ENCODE assay signal across 31 mouse cellular contexts in the genomic region with DNA sequence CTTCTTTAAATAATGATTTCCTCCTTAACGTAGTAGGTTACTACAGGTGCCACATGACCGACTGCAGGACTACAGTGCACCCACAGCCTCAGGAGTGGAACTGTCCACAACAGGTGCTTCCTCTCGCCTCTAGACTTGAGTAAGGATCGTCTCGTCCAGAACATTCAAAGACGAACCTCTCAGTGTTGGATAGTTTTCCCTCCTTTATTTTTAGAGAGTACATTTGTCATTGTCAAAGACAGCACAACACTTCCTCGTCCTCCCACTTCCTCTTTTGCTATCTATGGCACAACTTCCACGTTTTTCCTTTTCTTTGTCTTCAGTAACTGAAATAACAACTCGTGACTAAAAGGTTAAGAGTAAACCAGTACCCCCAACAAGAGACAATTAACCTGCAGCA.
DNase-seq lines count a peak whose midpoint lies in the region; ATAC-seq and TF ChIP-seq lines count a peak whose summit lies in the region.
"Had no signal": no experiment of that assay in that cellular context is flagged by ENCODE, and none has a peak within 500 bp of the region (broad histone marks: within the 10 kb centered on the region; RNA-seq: fewer than 3 reads in every experiment).

No protein-coding gene starts in this region.

- no peak overlapping the region for H3K4me2 ChIP-seq in liver, embryonic 16.5 days (ENCODE audit: low read depth, low read length)
- H3K4me2 ChIP-seq: heart, embryonic 13.5 days; intestine, embryonic 15.5 days; limb, embryonic 12.5 days; liver, embryonic 13.5 days; lung, embryonic 15.5 days; neural tube, embryonic 15.5 days had no signal

- no peak overlapping the region for H3K4me3 ChIP-seq in liver, embryonic 16.5 days (ENCODE audit: low read depth, low read length)
- no peak overlapping the region; the same call in 1 of the 2 replicates for H3K4me3 ChIP-seq in bone marrow macrophage, adult 2 months (ENCODE audit: insufficient read depth, low read length)
- H3K4me3 ChIP-seq in macrophage (ENCODE audit: inconsistent target): no peak overlapping the region
- H3K4me3 ChIP-seq: gastrocnemius, adult 2 months; heart, embryonic 13.5 days; intestine, embryonic 15.5 days; left cerebral cortex, adult 2 months; limb, embryonic 12.5 days; liver, embryonic 13.5 days; lung, embryonic 15.5 days; neural tube, embryonic 15.5 days had no signal

- H3K27ac ChIP-seq in liver, embryonic 16.5 days (ENCODE audit: low read length): no peak overlapping the region
- H3K27ac ChIP-seq in bone marrow macrophage, adult 2 months (ENCODE audit: insufficient read depth, low read depth, low read length): peak overlapping the region; percentile 60
- H3K27ac ChIP-seq in macrophage: peak overlapping the region; percentile 21; the same call in 1 of the 2 replicates
- H3K27ac ChIP-seq: gastrocnemius, adult 2 months; heart, embryonic 13.5 days; hindbrain, postnatal 0 days; intestine, embryonic 15.5 days; left cerebral cortex, adult 2 months; limb, embryonic 12.5 days; liver, embryonic 13.5 days; lung, embryonic 15.5 days; neural tube, embryonic 15.5 days; stomach, postnatal 0 days had no signal

- no peak for TF ChIP-seq CTCF in bone marrow macrophage, adult 2 months (IDR thresholded peaks at IDR 0.05; ENCODE audit: low read depth, low read length)

- no peaks in the 10 kb centered on the region for H3K4me1 ChIP-seq in liver, embryonic 16.5 days (ENCODE audit: control insufficient read depth, low read depth, low read length)
- H3K4me1 ChIP-seq in bone marrow macrophage, adult 2 months (ENCODE audit: control insufficient read depth, insufficient read depth, low read length): peaks cover 15% of the 10 kb centered on the region
- H3K4me1 ChIP-seq: heart, embryonic 13.5 days; intestine, embryonic 15.5 days; limb, embryonic 12.5 days; liver, embryonic 13.5 days; neural tube, embryonic 15.5 days had no signal

- 19% methylated on average over 9 of the region's 9 CpGs for WGBS in liver, embryonic 16.5 days (ENCODE audit: insufficient replicate concordance)
- 2% methylated on average over 9 of the region's 9 CpGs for WGBS in macrophage (ENCODE audit: missing documents)

- no peaks in the 10 kb centered on the region for H3K36me3 ChIP-seq in liver, embryonic 16.5 days (ENCODE audit: control insufficient read depth, insufficient read depth)
- H3K36me3 ChIP-seq in macrophage (ENCODE audit: inconsistent target): no peaks in the 10 kb centered on the region
- H3K36me3 ChIP-seq: G1E; heart, embryonic 13.5 days; intestine, embryonic 15.5 days; limb, embryonic 12.5 days; liver, embryonic 13.5 days; lung, embryonic 15.5 days; neural tube, embryonic 15.5 days had no signal

- TF ChIP-seq POLR2A in bone marrow macrophage, adult 2 months (IDR thresholded peaks at IDR 0.05; ENCODE audit: borderline replicate concordance, low read depth, low read length): no peak

- H3K9ac ChIP-seq in liver, embryonic 16.5 days (ENCODE audit: low read depth, low read length): no peak overlapping the region
- H3K9ac ChIP-seq: heart, embryonic 13.5 days; intestine, embryonic 15.5 days; limb, embryonic 12.5 days; liver, embryonic 13.5 days; lung, embryonic 15.5 days; neural tube, embryonic 15.5 days had no signal

- H3K9me3 ChIP-seq in liver, embryonic 16.5 days (replicated peaks; ENCODE audit: control insufficient read depth, low read length): no peaks in the 10 kb centered on the region
- H3K9me3 ChIP-seq: heart, embryonic 13.5 days; intestine, embryonic 15.5 days; limb, embryonic 12.5 days; liver, embryonic 13.5 days; lung, embryonic 15.5 days; neural tube, embryonic 15.5 days had no signal

- no peak for DNase-seq in liver
- DNase-seq in cerebellum, adult 11-12 months: no peak
- DNase-seq in ovary, adult 18-20 months (ENCODE audit: low spot score): no peak
- DNase-seq in spleen, postnatal 36 days (ENCODE audit: low spot score in 2 of 2): no peak
- DNase-seq: adrenal gland, adult 2 months; adrenal gland, postnatal 36 days; cerebellum, adult 8-10 months; cerebellum, postnatal 25 days; gastrocnemius, adult 2 months; gastrocnemius, postnatal 36 days; heart, postnatal 10 days; kidney, adult 8-10 months; kidney, postnatal 10 days; liver, embryonic 13.5 days; midbrain, embryonic 14.5 days; spleen, adult 18-20 months; thymus, adult 18-20 months; thymus, postnatal 25 days had no signal

- no peaks in the 10 kb centered on the region for H3K27me3 ChIP-seq in liver, embryonic 16.5 days (ENCODE audit: control insufficient read depth, insufficient read depth, low read depth, low read length)
- H3K27me3 ChIP-seq: heart, embryonic 13.5 days; intestine, embryonic 15.5 days; limb, embryonic 12.5 days; liver, embryonic 13.5 days; lung, embryonic 15.5 days; neural tube, embryonic 15.5 days had no signal

- H3K79me2 ChIP-seq in macrophage (ENCODE audit: inconsistent target): no peaks in the 10 kb centered on the region

- ATAC-seq in liver, embryonic 16.5 days (ENCODE audit: low read depth): peak; percentile 30; the same call in 1 of the 2 replicates
- ATAC-seq: forebrain, embryonic 16.5 days; hindbrain, postnatal 0 days; intestine, embryonic 15.5 days had no signal
